Mouse (Mus musculus) CD4-positive, CD25-positive, alpha-beta regulatory T cell, adult 9 weeks (primary cell): Measurements from ENCODE around the gene Mms19. TPM values are rescaled to one million over a fixed set of nuclear protein-coding genes. Genes with fewer than 3 reads are reported as not detected.

Source experiments
- polyA plus RNA-seq: library from polyadenylated mRNA; unstranded; fragments of 100-300 nt; shearing (Covaris generic); gene quantifications from one replicate; pipeline ENCODE4 v1.2.1, GENCODE M21; 2017

Gene Mms19
- 94.0 TPM for polyA plus RNA-seq

DNA sequence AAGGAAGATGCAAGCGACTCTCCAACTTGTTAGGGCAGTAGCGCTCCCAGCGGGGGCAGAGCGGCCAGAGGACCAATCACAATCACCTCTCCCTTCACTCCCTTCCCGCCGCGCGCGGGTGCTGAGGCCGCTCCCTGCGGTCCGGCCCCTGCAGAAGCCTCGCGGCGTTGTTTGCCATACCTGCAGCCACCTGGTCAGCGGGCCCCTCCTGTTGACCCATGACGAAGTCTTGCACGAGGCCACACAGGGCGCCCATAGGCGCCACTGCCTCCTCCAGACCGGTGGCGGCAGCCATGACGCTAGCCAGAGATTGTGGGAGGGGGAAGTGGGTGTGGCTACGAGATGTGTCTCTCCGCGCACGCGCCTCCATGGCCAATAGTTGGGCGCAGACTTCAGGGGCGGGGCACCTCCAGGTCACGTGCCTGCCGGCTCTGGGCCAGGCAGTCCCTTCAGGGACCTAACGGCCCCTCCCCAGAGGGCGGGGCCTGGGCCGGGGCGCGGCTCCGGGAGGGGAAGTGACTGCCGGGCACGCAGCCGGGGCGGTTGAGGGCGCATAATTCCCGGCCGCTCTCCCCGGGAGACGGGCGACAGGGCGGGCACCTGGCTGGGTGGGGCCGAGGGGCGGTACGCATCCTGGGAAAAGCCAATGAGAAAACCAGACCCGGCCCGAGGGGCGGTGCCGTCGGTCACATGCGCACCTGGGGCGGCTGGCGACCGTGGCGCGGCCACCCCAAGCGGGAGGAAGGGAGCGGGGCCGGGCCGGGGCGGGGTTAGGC lies at the start of gene Mms19:
Gene Mms19, minus strand, starts transcription at position 339 of the 776 bp plus-strand sequence.

DNA sequence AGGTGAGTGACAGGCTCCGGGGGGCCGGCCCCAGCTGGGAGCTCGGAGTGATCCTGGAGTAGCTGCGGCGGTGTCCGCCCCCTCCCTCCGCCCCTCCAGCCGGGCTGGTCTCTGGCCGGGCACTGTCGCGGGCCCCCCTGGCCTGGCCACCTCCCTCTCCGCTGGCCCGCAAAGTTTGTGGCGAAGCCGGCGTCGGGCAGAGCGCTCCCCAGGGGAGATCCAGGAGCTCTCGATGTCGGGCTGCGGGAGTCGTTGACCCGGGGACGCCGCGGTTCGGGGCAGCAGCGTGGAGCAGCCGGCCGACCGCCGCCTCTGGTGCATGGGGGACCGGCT lies 604 bp upstream of the Mms19 start, which contains the start of gene Ubtd1:
Gene Ubtd1, plus strand, starts transcription at position 169 of the 333 bp plus-strand sequence.

GRCm38 (mm10) chr19:41933179-41934086 lies 47.5 kb downstream of the Mms19 start, which contains the start of the genes Exosc1 and Zdhhc16:
Gene Exosc1 (minus strand): TSS chr19:41933423.
Gene Zdhhc16 (plus strand): TSS chr19:41933480.

DNA sequence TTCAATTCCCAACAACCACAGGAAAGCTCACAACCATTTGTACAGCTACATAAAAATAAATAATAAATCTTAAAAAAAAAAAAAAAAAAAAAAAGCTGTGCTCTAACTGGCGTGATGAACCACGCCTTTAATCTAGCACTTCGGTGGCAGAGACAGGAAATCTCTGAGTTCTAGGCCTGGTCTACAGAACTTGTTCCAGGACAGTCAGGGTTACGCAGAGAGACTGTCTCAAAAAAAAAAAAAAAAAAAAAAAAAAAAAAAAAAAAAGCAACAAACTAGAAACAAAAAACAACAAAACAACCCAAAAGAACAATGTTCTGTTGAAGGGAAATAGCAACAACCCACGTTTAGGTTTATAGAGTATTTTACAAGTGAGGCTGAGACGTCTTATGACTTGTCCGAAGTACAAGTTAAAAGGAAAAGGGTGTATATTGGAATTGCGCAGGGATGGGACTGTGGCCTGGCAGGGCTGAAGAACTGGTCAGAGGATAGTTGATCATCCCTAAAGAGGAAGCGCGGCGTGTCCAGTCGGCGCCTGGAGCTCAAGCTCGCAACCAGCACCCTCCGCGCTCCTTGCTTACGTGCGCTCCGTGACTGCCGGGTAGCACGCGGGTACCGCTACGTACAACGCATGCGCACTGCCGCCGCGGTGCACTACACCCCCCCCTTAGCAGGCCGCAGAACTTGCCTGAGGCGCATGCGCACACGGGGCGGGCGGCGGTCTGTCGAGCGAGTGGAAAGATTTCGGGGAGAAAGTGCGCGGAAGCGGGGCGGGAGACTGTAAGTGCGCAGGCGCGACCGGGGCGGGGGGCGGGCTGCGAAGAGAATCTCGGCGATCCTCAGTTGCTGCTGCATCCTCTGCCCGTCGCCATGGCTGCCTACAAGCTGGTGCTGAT lies 69.5 kb downstream of the Mms19 start, which contains the start of gene Pgam1:
Gene Pgam1, plus strand, starts transcription at position 746 of the 896 bp plus-strand sequence.

GRCm38 (mm10) chr19:41895460-41896318 lies 85.3 kb downstream of the Mms19 start, which contains the start of gene Rrp12:
Gene Rrp12 (minus strand): TSS chr19:41896173.

Other genes starting within 250 kb of the Mms19 start
- gene Slit1, start 237.5 kb downstream of the Mms19 start, polyA plus RNA-seq = not detected
- 4.4 TPM for gene Arhgap19, start 179.1 kb downstream of the Mms19 start, polyA plus RNA-seq
- 2.8 TPM for gene Frat1, start 151.2 kb downstream of the Mms19 start, polyA plus RNA-seq
- 0.55 TPM for gene Frat2, start 133.0 kb downstream of the Mms19 start, polyA plus RNA-seq
- 24.3 TPM for gene Rrp12, start 85.0 kb downstream of the Mms19 start, polyA plus RNA-seq
- gene Pgam1, start 69.2 kb downstream of the Mms19 start, polyA plus RNA-seq = 140 TPM
- gene Exosc1, start 47.7 kb downstream of the Mms19 start, polyA plus RNA-seq = 102 TPM
- 74.9 TPM for gene Zdhhc16, start 47.7 kb downstream of the Mms19 start, polyA plus RNA-seq
- 4.8 TPM for gene Ubtd1, start 606 bp upstream of the Mms19 start, polyA plus RNA-seq
- not detected for gene Ankrd2, start 54.8 kb upstream of the Mms19 start, polyA plus RNA-seq
- gene Hoga1, start 64.5 kb upstream of the Mms19 start, polyA plus RNA-seq = not detected
- not detected for gene 4933411K16Rik, start 71.1 kb upstream of the Mms19 start, polyA plus RNA-seq
- 0.76 TPM for gene Morn4, start 105.2 kb upstream of the Mms19 start, polyA plus RNA-seq
- 3.6 TPM for gene Pi4k2a, start 109.3 kb upstream of the Mms19 start, polyA plus RNA-seq
- gene Avpi1, start 147.9 kb upstream of the Mms19 start, polyA plus RNA-seq = 6.5 TPM
- gene Marveld1, start 166.2 kb upstream of the Mms19 start, polyA plus RNA-seq = 3.0 TPM
- gene Zfyve27, start 182.8 kb upstream of the Mms19 start, polyA plus RNA-seq = 72.8 TPM
- not detected for gene Sfrp5, start 221.1 kb upstream of the Mms19 start, polyA plus RNA-seq